Mouse (Mus musculus) thymus, adult 2 months (tissue): ENCODE results near the gene Trim61. TPM values are rescaled to one million over a fixed set of nuclear protein-coding genes. Genes with fewer than 3 reads are reported as not detected.
"Not testable (repeated sequence)": the region's sequence is repeated elsewhere in the genome, so short reads cannot be mapped to it uniquely, and the experiment has no call there.

Source experiments
- DNase-seq: peaks from one replicate; pipeline ENCODE4 v3.0.0; 2021
- H3K27ac ChIP-seq: fragments of 200-500 bp; 2 replicates; pipeline ENCODE4 v1.5.1; 2012; ENCODE audit warnings: low read length, control low read depth; ENCODE audit not compliant: control insufficient read depth, insufficient read depth
- H3K27me3 ChIP-seq: fragments of 200-500 bp; 2 replicates; pipeline ENCODE4 v1.6.1; 2012; ENCODE audit warnings: mild to moderate bottlenecking, low read length, moderate library complexity, mixed read lengths; ENCODE audit not compliant: control insufficient read depth, insufficient read depth
- H3K36me3 ChIP-seq: fragments of 200-500 bp; 2 replicates; pipeline ENCODE4 v1.6.1; 2012; ENCODE audit warnings: mild to moderate bottlenecking, low read length, moderate library complexity; ENCODE audit not compliant: control insufficient read depth, insufficient read depth
- H3K4me1 ChIP-seq: fragments of 200-500 bp; replicated peaks from 2 replicates; pipeline ENCODE4 v1.6.1; 2012; ENCODE audit warnings: low read length; ENCODE audit not compliant: control insufficient read depth, insufficient read depth
- H3K4me3 ChIP-seq: fragments of 200-500 bp; 2 replicates; pipeline ENCODE4 v1.5.1; 2012; ENCODE audit warnings: mild to moderate bottlenecking, low read length, control low read depth, moderate library complexity; ENCODE audit not compliant: control insufficient read depth, insufficient read depth
- CTCF ChIP-seq: fragments of 200-500 bp; IDR thresholded peaks from 2 replicates; pipeline ENCODE4 v1.5.1; 2012; ENCODE audit warnings: mild to moderate bottlenecking, control low read depth, low read length, moderate library complexity, borderline replicate concordance; ENCODE audit not compliant: control insufficient read depth, poor library complexity, insufficient read depth; ENCODE audit errors: extremely low read depth
- POLR2A ChIP-seq: fragments of 200-500 bp; IDR thresholded peaks from 2 replicates; pipeline ENCODE4 v1.6.1; 2012; ENCODE audit warnings: mild to moderate bottlenecking, low read length, control low read depth, moderate library complexity; ENCODE audit not compliant: control insufficient read depth, poor library complexity, insufficient read depth; ENCODE audit errors: extremely low read depth
- WGBS: fragments of 180-500 bp; shearing (Covaris S2); methylation state at CpG from one replicate; pipeline ENCODE4 v1.1.7; 2018; 5-methylcytosine and 5-hydroxymethylcytosine counted together
- polyA plus RNA-seq: library from polyadenylated mRNA; depleted of rRNA; stranded (reverse); fragments of >200 nt; gene quantifications from 2 replicates; pipeline ENCODE4 v1.2.3, GENCODE M21; 2012

Gene Trim61
- polyA plus RNA-seq, 1 experiment: not detected

DNA sequence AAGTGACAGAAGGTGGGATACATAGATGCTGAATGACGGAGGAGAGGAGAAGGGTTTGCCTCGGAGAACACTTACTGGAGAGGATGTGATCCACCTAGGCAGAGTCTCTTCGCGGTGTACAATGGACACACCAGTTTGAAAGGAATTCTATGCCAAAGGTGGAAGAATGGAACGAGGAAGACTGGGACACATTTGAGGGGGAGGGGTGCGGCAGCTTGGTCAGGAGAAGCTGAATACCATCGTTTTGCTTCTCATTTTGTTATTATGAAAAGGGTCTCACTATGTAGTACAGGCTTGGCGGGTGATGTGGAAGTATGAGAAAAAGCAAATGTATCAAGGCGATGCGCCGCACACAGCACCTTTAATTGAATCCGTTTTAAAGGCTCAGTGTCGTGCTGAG is 14.7 kb upstream of the Trim61 start:
- WGBS: 90% methylated on average over 13 of the region's 13 CpGs
- no peak for TF ChIP-seq POLR2A
- no peak for TF ChIP-seq CTCF
- Histone ChIP-seq H3K36me3 (no peaks in the 10 kb centered on the region), H3K4me1 (no peaks in the 10 kb centered on the region), H3K27me3 (no peaks in the 10 kb centered on the region), H3K4me3 (no peak overlapping the region), H3K27ac (no peak overlapping the region)
- no peak for DNase-seq

DNA sequence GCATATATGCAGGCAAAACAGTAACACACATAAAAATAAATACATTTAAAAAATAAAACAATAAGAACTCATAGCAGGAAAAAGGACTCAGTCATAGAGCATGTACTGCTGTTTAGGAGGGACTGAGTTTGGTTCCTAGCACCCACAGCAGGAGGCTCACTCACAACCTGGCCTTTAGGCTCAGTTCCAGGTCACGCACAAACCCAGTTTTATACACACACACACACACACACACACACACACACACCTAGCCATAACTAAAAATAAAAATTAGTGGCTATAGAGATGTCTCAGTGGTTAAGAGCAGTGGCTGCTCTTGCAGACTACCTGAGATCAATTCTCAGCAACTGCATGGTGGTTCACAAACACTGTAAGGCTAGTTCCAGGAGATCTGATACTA is 13.8 kb upstream of the Trim61 start:
- no peak overlapping the region for H3K27ac ChIP-seq
- no peaks in the 10 kb centered on the region for H3K27me3 ChIP-seq
- H3K4me3 ChIP-seq: no peak overlapping the region
- DNase-seq: no peak
- WGBS: 96% methylated on average over 1 of the region's 1 CpGs
- no peaks in the 10 kb centered on the region for H3K36me3 ChIP-seq
- no peaks in the 10 kb centered on the region for H3K4me1 ChIP-seq
- TF ChIP-seq POLR2A (no peak), CTCF (no peak)

DNA sequence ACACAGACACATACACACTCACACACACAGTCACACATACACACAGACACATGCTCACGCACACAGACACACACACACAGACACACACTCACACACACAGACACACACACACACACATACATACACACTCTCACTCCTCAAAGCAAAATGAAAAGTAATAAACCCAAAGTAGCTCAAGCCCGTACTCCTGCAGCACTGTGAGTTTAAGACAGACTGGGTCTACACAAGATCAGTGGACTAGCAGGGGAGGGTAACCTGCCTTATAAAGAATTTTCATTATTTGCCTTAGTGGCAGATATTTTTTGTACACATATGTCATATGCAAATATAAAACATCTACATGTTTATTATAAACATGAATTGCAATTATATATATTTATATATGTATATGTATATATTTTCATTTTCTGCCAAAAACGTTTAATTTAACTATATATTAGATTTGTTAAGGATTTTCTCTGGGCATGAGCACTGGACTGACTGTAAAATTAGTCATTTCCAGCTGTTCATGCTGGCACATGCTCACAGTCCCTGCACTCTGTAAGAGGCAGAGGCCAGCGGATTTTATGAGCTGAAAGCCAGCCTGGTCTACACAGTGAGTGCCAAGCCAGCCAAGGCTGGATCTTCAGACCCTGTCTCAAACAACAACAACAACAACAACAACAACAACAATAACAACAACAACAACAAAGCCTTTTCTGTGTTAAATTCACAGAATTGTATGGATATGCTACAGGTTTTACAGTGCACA is 12.6 kb upstream of the Trim61 start:
- TF ChIP-seq POLR2A: no peak
- no peak for TF ChIP-seq CTCF
- no peak for DNase-seq
- WGBS: 85% methylated on average over 4 of the region's 4 CpGs

DNA sequence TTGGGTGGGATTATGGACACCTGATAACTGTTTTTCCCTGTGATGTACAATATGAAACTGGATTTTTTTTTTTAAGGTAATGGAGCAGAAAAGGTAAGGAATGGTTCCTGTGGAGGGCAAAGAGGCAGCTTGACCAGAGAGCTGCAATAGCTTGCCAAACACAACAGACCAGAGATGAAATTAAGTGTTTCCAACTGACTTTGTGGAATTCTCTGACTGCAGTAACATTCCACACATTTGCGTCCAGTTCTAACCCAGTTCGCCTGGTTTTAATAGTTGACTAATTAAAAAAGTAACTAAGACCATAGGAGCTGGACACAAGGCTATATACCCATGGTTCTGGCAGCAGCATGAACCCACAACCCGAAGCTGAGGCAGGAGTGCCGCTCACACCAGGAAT is 11.5 kb upstream of the Trim61 start:
- no peaks in the 10 kb centered on the region for H3K27me3 ChIP-seq
- no peak overlapping the region for H3K27ac ChIP-seq
- TF ChIP-seq POLR2A: no peak
- WGBS: 92% methylated on average over 4 of the region's 4 CpGs
- DNase-seq: no peak
- no peaks in the 10 kb centered on the region for H3K36me3 ChIP-seq
- H3K4me1 ChIP-seq: no peaks in the 10 kb centered on the region
- H3K4me3 ChIP-seq: no peak overlapping the region

More for the DNA sequence above, 12.6 kb upstream of the Trim61 start:
- Histone ChIP-seq H3K27me3 (no peaks in the 10 kb centered on the region), H3K27ac (no peak overlapping the region), H3K4me3 (no peak overlapping the region), H3K4me1 (no peaks in the 10 kb centered on the region), H3K36me3 (no peaks in the 10 kb centered on the region)

DNA sequence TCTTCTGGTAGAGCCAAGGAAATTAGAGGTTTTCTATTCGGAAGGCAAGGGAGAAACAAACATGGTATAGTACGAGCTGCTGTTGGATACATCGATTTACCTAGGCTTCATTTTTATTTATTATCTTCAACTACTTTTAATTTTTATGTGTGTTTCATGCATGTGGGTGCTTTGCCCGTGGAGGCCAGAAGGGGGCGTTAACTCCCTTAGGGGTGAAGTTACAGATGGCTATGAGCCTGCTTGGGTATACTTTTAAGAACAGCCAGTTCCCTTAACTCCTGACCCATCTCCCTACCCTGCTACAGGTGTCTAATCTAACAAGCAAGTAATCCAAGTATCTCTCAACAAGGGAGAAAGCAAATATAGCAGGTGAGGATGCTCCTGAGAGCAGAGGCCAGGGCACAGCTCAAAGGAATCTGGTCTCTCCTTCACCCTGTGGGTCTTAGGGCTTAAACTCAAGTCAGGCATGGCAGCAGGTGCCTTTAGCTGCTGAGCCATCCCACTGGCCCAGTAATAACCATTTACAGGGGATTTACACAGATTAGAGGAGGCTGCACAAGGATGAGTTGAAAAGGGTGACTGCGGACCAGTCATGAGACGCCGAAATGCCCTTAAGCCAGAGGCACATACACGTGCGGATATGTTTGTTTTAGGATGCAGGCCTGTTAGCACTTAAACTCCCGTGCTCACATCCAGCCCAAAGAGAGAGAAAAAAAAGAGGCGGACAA is 10.8 kb upstream of the Trim61 start:
- no peak for DNase-seq
- TF ChIP-seq CTCF (no peak), POLR2A (no peak)

DNA sequence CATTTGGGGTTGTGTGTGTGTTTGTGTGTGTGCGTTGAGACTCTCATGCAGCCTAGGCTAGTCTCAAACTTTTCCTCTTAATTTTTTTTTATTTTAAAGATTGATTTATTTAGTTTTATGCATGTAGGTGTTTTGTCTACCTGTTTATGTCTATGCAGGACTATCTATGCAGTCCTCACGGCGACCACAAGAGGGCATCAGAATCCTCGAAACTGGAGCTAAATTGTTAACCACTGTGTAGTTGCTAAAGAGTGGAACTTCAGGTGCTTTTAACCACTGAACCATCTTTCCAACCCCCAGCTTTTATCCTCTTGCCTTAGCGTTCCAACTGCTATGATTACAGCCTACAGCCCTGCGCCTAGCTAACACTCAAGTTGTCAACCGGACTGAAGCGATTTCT is 4.2 kb upstream of the Trim61 start:
- Histone ChIP-seq H3K4me3 (no peak overlapping the region), H3K27me3 (no peaks in the 10 kb centered on the region; the same call in 1 of the 2 replicates), H3K36me3 (no peaks in the 10 kb centered on the region), H3K27ac (no peak overlapping the region), H3K4me1 (no peaks in the 10 kb centered on the region)
- no peak for TF ChIP-seq CTCF
- TF ChIP-seq POLR2A: no peak
- peak; percentile 53 for DNase-seq
- WGBS: 50% methylated on average over 8 of the region's 8 CpGs

More for the DNA sequence above, 10.8 kb upstream of the Trim61 start:
- no peaks in the 10 kb centered on the region for H3K27me3 ChIP-seq
- H3K4me3 ChIP-seq: no peak overlapping the region
- H3K27ac ChIP-seq: no peak overlapping the region
- WGBS: 91% methylated on average over 12 of the region's 12 CpGs
- H3K36me3 ChIP-seq: no peaks in the 10 kb centered on the region
- H3K4me1 ChIP-seq: no peaks in the 10 kb centered on the region

DNA sequence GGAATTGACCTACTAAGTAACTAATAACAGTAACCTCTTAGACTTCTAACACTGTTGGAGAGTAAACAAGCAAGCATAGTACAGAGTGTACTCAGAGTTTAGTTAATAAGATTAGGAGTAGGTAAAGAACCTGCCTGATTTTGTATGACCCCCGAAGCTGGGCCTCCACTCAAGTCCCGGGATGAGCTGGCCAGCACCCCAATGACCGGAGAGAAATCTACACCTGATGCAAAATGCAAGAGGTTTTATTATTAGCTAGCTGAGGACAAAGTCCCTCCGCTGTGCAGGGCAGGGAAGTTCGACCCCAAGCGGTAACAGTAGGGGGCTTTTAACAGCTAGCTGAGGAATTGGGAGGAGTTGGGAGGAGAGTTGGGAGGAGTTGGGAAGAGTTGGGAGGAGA is 10.7 kb downstream of the Trim61 start:
- WGBS: 94% methylated on average over 6 of the region's 6 CpGs
- H3K27me3 ChIP-seq, H3K4me1 ChIP-seq, H3K36me3 ChIP-seq, H3K4me3 ChIP-seq, DNase-seq, H3K27ac ChIP-seq: not testable (repeated sequence)
